Mouse (Mus musculus) midbrain, embryonic 14.5 days (tissue): ENCODE data around the gene Pou6f1. TPM values are rescaled to one million over a fixed set of nuclear protein-coding genes. Genes with fewer than 3 reads are reported as not detected.

Experiments
- ATAC-seq: fragments of 200-750 bp; cut with Nextera tagmentation; 2 replicates; pipeline ENCODE4 v1.8.0; 2017; ENCODE audit warnings: moderate number of reproducible peaks, moderate library complexity; ENCODE audit not compliant: low FRiP score, low TSS enrichment
- DNase-seq: peaks from one replicate; pipeline ENCODE4 v3.0.0-alpha.2; 2015
- H3K27ac ChIP-seq: fragments of 300-500 bp; sonication (generic); replicated peaks from 2 replicates; pipeline ENCODE4 v1.5.1; 2014; ENCODE audit warnings: mild to moderate bottlenecking, low read depth, low read length, moderate library complexity
- H3K27me3 ChIP-seq: fragments of 300-500 bp; sonication (generic); 2 replicates; pipeline ENCODE4 v1.6.1; 2014; ENCODE audit warnings: low read length, control low read depth, mixed read lengths; ENCODE audit not compliant: control insufficient read depth, insufficient read depth
- H3K36me3 ChIP-seq: fragments of 300-500 bp; sonication (generic); 2 replicates; pipeline ENCODE4 v1.6.1; 2014; ENCODE audit warnings: low read length, control low read depth; ENCODE audit not compliant: control insufficient read depth, insufficient read depth
- H3K4me1 ChIP-seq: fragments of 300-500 bp; sonication (generic); 2 replicates; pipeline ENCODE4 v1.6.1; 2014; ENCODE audit warnings: mild to moderate bottlenecking, antibody characterized with exemption, low read length, control low read depth; ENCODE audit not compliant: control insufficient read depth, insufficient read depth
- H3K4me2 ChIP-seq: fragments of 300-500 bp; sonication (generic); 2 replicates; pipeline ENCODE4 v1.6.1; 2014; ENCODE audit warnings: mild to moderate bottlenecking, low read length, moderate library complexity
- H3K4me3 ChIP-seq: fragments of 300-500 bp; sonication (generic); replicated peaks from 2 replicates; pipeline ENCODE4 v1.5.1; 2014; ENCODE audit warnings: low read depth, low read length
- H3K9ac ChIP-seq: fragments of 300-500 bp; sonication (generic); replicated peaks from 2 replicates; pipeline ENCODE4 v1.6.1; 2014; ENCODE audit warnings: mild to moderate bottlenecking, low read length, moderate library complexity
- H3K9me3 ChIP-seq: fragments of 300-500 bp; sonication (generic); 2 replicates; pipeline ENCODE4 v1.6.1; 2016; ENCODE audit warnings: low read length, control low read depth, mixed read lengths; ENCODE audit not compliant: control insufficient read depth
- WGBS: fragments of 180-500 bp; shearing (Covaris S2); extraction: QIAGEN DNeasy Blood & Tissue Kit; methylation state at CpG from one replicate; pipeline ENCODE4 v1.1.7; 2014; 5-methylcytosine and 5-hydroxymethylcytosine counted together
- microRNA-seq: library from miRNA; unstranded; fragments of <30 nt; microRNA quantifications from one replicate; pipeline ENCODE4, GENCODE M21; 2016
- polyA plus RNA-seq: library from polyadenylated mRNA; unstranded; fragments of >200 nt; fragmentation: Nextera tagmentation; extraction: Ambion mirVana; gene quantifications from 2 replicates; pipeline ENCODE4 v1.2.1, GENCODE M21; 2014

Pou6f1 gene
- polyA plus RNA-seq, 1 experiment from 2014 or later: 47.3 TPM

DNA sequence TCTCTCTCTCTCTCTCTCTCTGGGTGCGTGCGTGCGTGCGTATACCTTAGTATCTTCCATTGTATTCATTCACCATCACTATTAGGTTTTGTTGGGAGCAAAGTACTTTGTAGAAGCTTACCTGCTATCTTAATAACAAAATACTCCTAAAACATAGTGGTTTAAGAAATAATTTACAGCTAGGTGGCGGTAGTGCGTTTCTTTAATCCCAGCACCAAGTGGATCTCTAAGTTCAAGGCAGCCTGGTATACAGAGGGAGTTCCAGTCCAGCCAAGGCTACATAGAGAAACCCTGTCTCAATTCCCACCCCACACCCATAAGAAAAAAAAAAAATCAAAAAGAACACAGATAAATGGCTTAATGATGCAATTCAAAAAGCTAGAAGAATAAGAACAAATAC is 61.9 kb downstream of the Pou6f1 start:
- Histone ChIP-seq H3K4me1 (no peaks in the 10 kb centered on the region), H3K27ac (no peak overlapping the region), H3K27me3 (no peaks in the 10 kb centered on the region), H3K9ac (no peak overlapping the region), H3K9me3 (no peaks in the 10 kb centered on the region), H3K36me3 (peaks cover 15% of the 10 kb centered on the region), H3K4me2 (no peak overlapping the region), H3K4me3 (no peak overlapping the region)
- 85% methylated on average over 6 of the region's 6 CpGs for WGBS
- DNase-seq (peak; percentile 72), ATAC-seq (no peak)

DNA sequence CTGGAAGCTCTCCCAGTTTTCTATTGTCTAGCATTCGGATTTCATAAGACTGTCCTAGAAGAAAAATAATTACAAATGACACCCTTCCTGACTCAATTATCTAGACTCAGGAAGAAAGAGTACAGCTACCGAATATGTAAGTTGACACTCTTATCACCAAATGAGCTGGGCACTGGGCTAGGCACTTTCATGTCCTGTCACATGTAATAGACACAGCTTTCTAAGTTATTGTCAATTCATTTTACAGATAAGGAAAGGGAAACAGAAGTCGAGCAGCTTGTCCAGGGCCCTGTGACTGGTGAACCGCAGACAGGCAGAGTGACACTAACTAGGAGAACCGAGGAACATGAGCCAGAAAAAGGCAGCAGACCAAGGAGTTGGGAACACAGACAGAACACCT is 71.9 kb downstream of the Pou6f1 start:
- H3K27ac ChIP-seq: no peak overlapping the region
- 85% methylated on average over 5 of the region's 5 CpGs for WGBS
- no peaks in the 10 kb centered on the region for H3K27me3 ChIP-seq
- no peak overlapping the region for H3K9ac ChIP-seq
- DNase-seq (no peak), ATAC-seq (no peak)
- no peaks in the 10 kb centered on the region for H3K9me3 ChIP-seq
- no peak overlapping the region for H3K4me3 ChIP-seq
- H3K4me2 ChIP-seq: no peak overlapping the region
- peaks cover 15% of the 10 kb centered on the region for H3K36me3 ChIP-seq
- no peaks in the 10 kb centered on the region for H3K4me1 ChIP-seq

DNA sequence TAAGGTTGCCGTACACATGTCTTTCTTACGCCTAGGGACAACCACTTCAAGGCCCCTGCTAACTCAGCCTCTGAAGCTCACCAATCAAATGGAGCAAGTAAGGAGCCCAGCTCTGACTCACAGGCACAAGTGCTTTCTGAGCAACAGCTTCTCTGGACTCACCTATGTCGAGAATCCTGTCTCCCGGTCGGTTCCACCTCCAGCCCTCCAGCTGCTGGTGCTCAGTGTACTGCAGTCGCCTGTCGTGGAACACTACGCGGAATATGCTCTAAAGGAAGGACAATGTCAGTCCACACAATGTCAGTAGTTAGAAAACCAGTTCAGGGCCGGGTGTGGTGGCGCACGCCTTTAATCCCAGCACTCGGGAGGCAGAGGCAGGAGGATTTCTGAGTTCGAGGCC is 74.4 kb downstream of the Pou6f1 start:
- Histone ChIP-seq H3K36me3 (peaks cover 36% of the 10 kb centered on the region), H3K4me1 (no peaks in the 10 kb centered on the region), H3K4me3 (no peak overlapping the region), H3K4me2 (no peak overlapping the region), H3K9me3 (no peaks in the 10 kb centered on the region), H3K27ac (no peak overlapping the region), H3K27me3 (no peaks in the 10 kb centered on the region), H3K9ac (no peak overlapping the region)
- ATAC-seq (no peak), DNase-seq (no peak)
- WGBS: 95% methylated on average over 14 of the region's 14 CpGs

Small RNAs within 50 kb of the gene (microRNA-seq; reads per million reads assigned to microRNA genes)
- not detected for gene Mir6961

Other genes starting within 250 kb of the Pou6f1 start
- gene Methig1, start 246.8 kb downstream of the Pou6f1 start, polyA plus RNA-seq: 0.24 TPM in 1 of 2 replicates, not detected in the other
- not detected in 2 replicates for gene Mettl7a2, start 246.8 kb downstream of the Pou6f1 start, polyA plus RNA-seq
- gene Higd1c, start 235.4 kb downstream of the Pou6f1 start, polyA plus RNA-seq: not detected in 2 replicates
- not detected in 2 replicates for gene Gm5475, start 177.8 kb downstream of the Pou6f1 start, polyA plus RNA-seq
- 18.5 and 21.6 TPM in 2 replicates for gene Slc11a2, start 174.9 kb downstream of the Pou6f1 start, polyA plus RNA-seq
- gene Letmd1, start 131.0 kb downstream of the Pou6f1 start, polyA plus RNA-seq: 44.8 and 51.9 TPM in 2 replicates
- gene Csrnp2, start 104.5 kb downstream of the Pou6f1 start, polyA plus RNA-seq: 51.9 and 53.5 TPM in 2 replicates
- gene Tfcp2, start 48.0 kb downstream of the Pou6f1 start, polyA plus RNA-seq: 30.1 and 35.8 TPM in 2 replicates
- gene Dazap2, start 15.4 kb upstream of the Pou6f1 start, polyA plus RNA-seq: 139 and 171 TPM in 2 replicates
- gene Smagp, start 37.0 kb upstream of the Pou6f1 start, polyA plus RNA-seq: 0.78 and 3.6 TPM in 2 replicates
- gene Bin2, start 69.6 kb upstream of the Pou6f1 start, polyA plus RNA-seq: 0.61 and 1.8 TPM in 2 replicates
- 0.74 TPM in 1 of 2 replicates, not detected in the other for gene Cela1, start 87.9 kb upstream of the Pou6f1 start, polyA plus RNA-seq
- gene Galnt6, start 129.4 kb upstream of the Pou6f1 start, polyA plus RNA-seq: 0.14 TPM in 1 of 2 replicates, not detected in the other
- 24.2 and 32.3 TPM in 2 replicates for gene Slc4a8, start 161.8 kb upstream of the Pou6f1 start, polyA plus RNA-seq